Mouse (Mus musculus) megakaryocyte, embryonic 14.5 days (primary cell): Measurements from ENCODE around the gene Cpsf7. TPM values are rescaled to one million over a fixed set of nuclear protein-coding genes. Genes with fewer than 3 reads are reported as not detected.

Experiments used
- H3K27me3 ChIP-seq: replicated peaks from 2 replicates; pipeline ENCODE3; 2012; ENCODE audit warnings: inconsistent platforms
- H3K36me3 ChIP-seq: replicated peaks from 2 replicates; pipeline ENCODE3; 2012; ENCODE audit warnings: low read length, inconsistent platforms, mixed read lengths
- H3K4me1 ChIP-seq: 2 replicates; pipeline ENCODE4 v1.6.1; 2012; ENCODE audit warnings: inconsistent platforms
- H3K4me3 ChIP-seq: replicated peaks from 2 replicates; pipeline ENCODE3; 2012; ENCODE audit warnings: moderate library complexity, mild to moderate bottlenecking, inconsistent platforms
- H3K9me3 ChIP-seq: 2 replicates; pipeline ENCODE4 v1.6.1; 2012; ENCODE audit warnings: inconsistent platforms
- FLI1 ChIP-seq: IDR thresholded peaks from 2 replicates; pipeline ENCODE4 v1.6.1; 2012; ENCODE audit warnings: low read length, inconsistent platforms, mixed read lengths
- GATA1 ChIP-seq: IDR thresholded peaks from 3 replicates; pipeline ENCODE4 v1.6.1; 2012; ENCODE audit warnings: mixed read lengths, low read length, inconsistent platforms, borderline replicate concordance
- polyA plus RNA-seq: library from polyadenylated mRNA; stranded (reverse); fragments of >175 nt; gene quantifications from 2 replicates; pipeline ENCODE4 v1.2.3, GENCODE M21; 2012; ENCODE audit warnings: low replicate concordance; ENCODE audit not compliant: insufficient read depth

Cpsf7 gene
- polyA plus RNA-seq, 1 experiment = 11.1 TPM

DNA sequence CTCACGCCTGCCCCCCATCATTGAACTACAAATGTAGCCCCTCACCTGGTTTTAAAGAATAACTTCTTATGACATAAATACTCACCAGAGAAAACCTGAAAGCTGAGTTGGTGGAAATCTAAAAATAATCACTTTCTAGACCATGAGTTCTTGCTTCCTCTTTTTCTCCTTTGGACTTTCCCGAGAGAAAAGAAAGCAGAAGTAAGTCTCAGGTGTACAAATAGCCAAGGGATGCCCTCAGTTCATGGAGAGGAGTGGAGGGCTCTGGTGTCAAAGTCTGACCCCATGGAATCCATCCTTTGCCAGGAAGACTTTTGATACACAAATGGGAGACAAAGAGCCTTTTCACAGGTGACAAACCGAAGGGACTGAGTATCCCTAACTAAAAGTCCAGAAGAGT lies 55.7 kb downstream of the Cpsf7 start:
- TF ChIP-seq GATA1 = no peak
- no peak for TF ChIP-seq FLI1
- peaks cover 61% of the 10 kb centered on the region for H3K36me3 ChIP-seq
- H3K4me1 ChIP-seq = peaks cover 64% of the 10 kb centered on the region
- no peaks in the 10 kb centered on the region for H3K9me3 ChIP-seq
- H3K27me3 ChIP-seq = no peaks in the 10 kb centered on the region
- no peak overlapping the region for H3K4me3 ChIP-seq

DNA sequence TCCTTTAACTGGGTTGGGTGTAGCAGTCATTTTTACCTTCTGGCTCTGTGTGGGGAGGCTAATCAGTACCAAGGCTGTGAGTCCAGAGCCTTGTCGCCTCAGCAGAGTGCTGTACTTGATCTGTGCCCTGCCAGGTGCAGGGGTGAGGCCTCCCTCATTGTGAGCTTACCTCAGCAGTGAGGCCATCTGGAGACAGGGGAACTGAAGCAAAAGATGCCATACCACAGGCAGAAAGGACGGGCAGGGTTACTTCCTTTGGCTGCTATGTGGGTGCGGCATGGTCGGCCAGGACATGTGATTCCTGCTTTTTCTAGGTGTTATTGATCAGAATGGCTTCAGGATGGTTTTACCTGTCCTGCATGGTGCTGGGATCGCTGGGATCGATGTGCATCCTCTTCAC lies 56.9 kb downstream of the Cpsf7 start:
- Histone ChIP-seq H3K9me3 (no peaks in the 10 kb centered on the region), H3K36me3 (peaks cover 71% of the 10 kb centered on the region), H3K4me3 (peak overlapping the region; percentile 40), H3K27me3 (no peaks in the 10 kb centered on the region), H3K4me1 (peaks cover 67% of the 10 kb centered on the region)
- no peak for TF ChIP-seq GATA1

DNA sequence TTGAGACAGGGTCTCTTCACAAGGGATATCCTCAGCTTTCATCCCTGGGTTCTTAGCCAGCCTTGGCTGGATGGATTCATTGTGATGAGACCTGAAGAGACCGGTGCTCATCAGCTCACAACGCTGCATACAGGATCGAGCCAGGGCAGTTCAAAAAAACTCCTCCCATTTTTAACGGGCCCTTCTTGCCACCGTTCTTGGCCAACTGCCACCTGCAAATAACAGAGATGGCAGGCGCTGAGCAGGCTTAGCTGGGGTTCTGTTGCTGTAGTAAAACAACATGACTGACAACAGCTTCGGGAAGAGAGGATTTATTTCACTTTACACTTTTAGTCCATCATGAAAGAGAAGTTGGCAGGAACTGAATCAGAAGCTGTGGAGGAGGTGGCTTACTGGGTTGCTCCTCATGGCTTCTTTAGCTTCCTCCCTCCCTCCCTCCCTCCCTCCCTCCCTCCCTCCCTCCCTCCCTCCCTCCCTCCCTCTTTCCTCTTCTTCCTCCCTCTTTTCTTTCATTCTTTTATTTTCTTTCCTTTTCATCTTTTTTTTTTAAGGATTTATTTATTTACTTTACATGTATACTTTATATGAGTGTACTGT lies 58.6 kb downstream of the Cpsf7 start:
- Histone ChIP-seq H3K36me3 (peaks cover 85% of the 10 kb centered on the region), H3K4me1 (peaks cover 79% of the 10 kb centered on the region), H3K9me3 (no peaks in the 10 kb centered on the region), H3K4me3 (no peak overlapping the region), H3K27me3 (no peaks in the 10 kb centered on the region)
- TF ChIP-seq FLI1 (no peak), GATA1 (no peak)

DNA sequence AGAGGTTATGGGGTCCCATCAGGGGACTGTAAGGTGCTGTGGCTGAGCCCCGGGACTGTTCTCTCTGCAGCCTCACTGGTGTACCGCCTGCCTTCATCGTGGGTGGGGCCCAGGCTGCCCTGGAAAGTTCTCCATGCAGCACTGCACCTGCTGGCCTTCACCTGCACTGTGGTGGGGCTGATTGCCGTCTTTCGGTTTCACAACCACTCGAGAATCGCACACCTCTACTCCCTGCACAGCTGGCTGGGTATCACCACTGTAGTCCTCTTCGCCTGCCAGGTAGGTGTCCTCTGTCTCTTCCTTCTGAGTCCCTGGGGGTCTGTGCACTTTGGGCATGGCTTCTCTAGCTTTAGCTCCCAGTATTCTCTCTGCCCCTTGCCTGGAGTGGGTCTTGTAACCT lies 60.0 kb downstream of the Cpsf7 start:
- H3K27me3 ChIP-seq = no peaks in the 10 kb centered on the region
- no peaks in the 10 kb centered on the region for H3K9me3 ChIP-seq
- peaks cover 79% of the 10 kb centered on the region for H3K4me1 ChIP-seq
- TF ChIP-seq GATA1 (no peak), FLI1 (no peak)
- H3K4me3 ChIP-seq = no peak overlapping the region
- H3K36me3 ChIP-seq = peaks cover 84% of the 10 kb centered on the region

DNA sequence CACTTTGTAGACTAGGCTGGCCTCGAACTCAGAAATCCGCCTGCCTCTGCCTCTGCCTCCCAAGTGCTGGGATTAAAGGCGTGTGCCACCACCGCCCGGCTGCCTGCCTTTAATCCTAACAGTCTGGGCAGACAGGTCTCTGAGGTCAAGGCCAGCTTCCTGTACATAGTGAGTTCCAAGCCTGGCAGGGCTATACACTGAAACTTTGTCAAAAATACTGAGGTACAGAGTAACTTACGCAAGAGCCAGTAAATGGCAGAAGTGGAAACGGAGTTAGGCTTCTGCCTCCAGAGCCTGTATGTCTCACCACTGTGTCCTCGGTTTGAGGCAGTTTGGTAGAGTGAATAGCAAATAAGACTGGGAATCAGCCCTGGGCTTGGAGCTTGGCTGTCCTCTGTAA lies 62.2 kb downstream of the Cpsf7 start:
- Histone ChIP-seq H3K27me3 (no peaks in the 10 kb centered on the region), H3K4me1 (peaks cover 71% of the 10 kb centered on the region), H3K4me3 (no peak overlapping the region), H3K9me3 (no peaks in the 10 kb centered on the region), H3K36me3 (peaks cover 83% of the 10 kb centered on the region)
- TF ChIP-seq GATA1 = no peak
- TF ChIP-seq FLI1 = no peak

DNA sequence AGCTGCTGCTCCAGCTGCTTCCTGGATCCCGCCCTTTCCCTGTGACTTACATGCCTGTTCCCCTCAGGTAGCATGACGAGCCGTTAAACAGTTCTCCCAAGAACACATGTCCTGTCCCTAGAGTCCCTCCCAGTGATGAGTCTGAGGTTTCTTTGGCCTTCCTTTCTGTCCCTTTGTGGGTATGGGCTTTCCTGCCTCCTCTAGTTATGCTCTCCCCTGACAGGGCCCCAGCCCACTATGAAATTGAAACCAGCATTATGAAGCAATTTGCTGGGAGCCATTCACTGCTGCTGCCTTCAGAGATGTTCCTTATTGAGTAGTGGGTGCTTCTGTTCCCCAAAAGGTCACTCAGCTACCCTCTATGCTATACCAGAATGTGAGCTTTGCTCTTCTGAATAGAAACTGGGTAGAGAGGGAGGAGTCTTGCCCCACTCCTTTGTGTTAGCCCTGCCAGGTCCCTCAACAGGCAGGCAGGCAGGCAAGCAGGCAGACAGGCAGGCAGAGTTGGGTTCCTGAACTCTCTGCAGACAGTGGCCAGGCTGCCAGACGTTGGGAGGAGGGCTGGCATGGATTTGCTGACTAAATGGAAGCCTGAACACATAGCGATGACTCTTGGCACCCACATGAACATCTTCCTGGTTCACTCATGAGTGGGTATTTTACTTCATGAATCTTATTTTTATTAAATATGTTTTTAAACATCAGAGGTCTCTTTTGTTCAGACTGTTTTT lies 64.2 kb downstream of the Cpsf7 start:
- peak overlapping the region; percentile 83 for H3K4me3 ChIP-seq
- H3K27me3 ChIP-seq = no peaks in the 10 kb centered on the region
- TF ChIP-seq FLI1 = no peak
- TF ChIP-seq GATA1 = no peak
- no peaks in the 10 kb centered on the region for H3K9me3 ChIP-seq
- H3K4me1 ChIP-seq = peaks cover 64% of the 10 kb centered on the region
- H3K36me3 ChIP-seq = peaks cover 89% of the 10 kb centered on the region

DNA sequence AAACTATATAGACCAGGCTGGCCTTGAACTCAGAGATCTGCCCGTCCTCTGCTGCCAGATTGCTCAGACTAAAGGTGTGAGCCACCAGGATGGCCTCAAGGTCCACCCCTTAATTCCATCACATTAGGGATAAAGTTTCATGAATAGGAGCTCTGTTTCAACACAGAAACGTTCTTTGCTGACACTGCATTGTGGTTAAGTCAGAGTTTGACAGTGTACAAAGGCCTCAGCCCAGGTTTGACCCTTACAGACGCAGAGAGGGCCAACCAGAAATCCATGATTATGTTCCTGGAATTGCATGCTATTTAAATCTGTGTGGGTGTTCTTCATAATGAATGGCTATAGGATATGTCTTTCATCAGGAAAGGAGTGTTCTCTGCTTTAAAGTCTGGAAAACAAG lies 65.2 kb downstream of the Cpsf7 start:
- Histone ChIP-seq H3K4me3 (no peak overlapping the region), H3K36me3 (peaks cover 89% of the 10 kb centered on the region), H3K9me3 (no peaks in the 10 kb centered on the region), H3K4me1 (peaks cover 61% of the 10 kb centered on the region), H3K27me3 (no peaks in the 10 kb centered on the region)
- no peak for TF ChIP-seq FLI1
- TF ChIP-seq GATA1 = no peak

DNA sequence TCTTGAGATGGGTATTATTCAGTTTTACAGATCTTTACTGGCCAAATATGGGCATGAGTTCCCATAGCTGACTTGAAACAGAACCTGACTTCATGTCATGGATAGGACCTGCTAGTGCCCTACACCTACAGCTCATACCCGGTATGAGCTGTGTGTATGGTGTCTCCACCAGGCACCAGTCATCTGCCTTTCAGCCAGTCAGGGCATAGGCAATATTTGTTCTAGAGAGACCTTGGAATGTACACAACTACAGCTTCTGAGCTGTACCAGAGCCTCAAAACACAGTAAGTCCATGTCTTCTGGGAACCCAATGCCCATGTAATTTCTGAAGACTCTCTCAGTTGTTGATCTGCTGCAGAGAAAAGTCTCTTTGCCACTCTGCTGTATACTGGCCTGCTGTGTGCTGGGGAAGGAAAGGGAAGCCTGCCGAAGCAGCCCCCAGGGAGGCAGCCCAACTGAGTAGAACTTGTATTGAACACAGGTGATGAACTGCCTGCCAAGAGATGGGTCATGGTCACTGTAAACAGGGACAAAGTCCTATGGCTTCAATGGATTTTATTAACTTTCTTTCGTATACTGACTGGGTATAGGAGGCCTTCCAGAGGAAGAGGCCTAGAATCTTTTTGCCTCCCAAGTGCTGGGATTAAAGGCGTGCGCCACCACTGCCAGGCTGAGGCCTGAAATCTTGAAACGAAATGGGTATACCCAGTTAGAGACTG lies 66.8 kb downstream of the Cpsf7 start:
- H3K9me3 ChIP-seq = no peaks in the 10 kb centered on the region
- H3K36me3 ChIP-seq = peaks cover 95% of the 10 kb centered on the region
- H3K4me3 ChIP-seq = no peak overlapping the region
- TF ChIP-seq GATA1 = no peak
- TF ChIP-seq FLI1 = no peak
- peaks cover 53% of the 10 kb centered on the region for H3K4me1 ChIP-seq
- H3K27me3 ChIP-seq = no peaks in the 10 kb centered on the region

Other genes starting within 250 kb of the Cpsf7 start
- 0.29 and 1.1 TPM in 2 replicates for gene Dagla, start 220.4 kb upstream of the Cpsf7 start, polyA plus RNA-seq
- not detected in 2 replicates for gene Syt7, start 136.2 kb upstream of the Cpsf7 start, polyA plus RNA-seq
- 0.12 TPM in 1 of 2 replicates, not detected in the other for gene Lrrc10b, start 67.8 kb upstream of the Cpsf7 start, polyA plus RNA-seq
- gene Ppp1r32, start 42.3 kb upstream of the Cpsf7 start, polyA plus RNA-seq = 2.2 and 23.1 TPM in 2 replicates
- 1.5 and 8.7 TPM in 2 replicates for gene Sdhaf2, start 876 bp downstream of the Cpsf7 start, polyA plus RNA-seq
- 0.85 and 2.7 TPM in 2 replicates for gene Tmem216, start 31.0 kb downstream of the Cpsf7 start, polyA plus RNA-seq
- gene Cyb561a3, start 51.9 kb downstream of the Cpsf7 start, polyA plus RNA-seq = 19.0 and 19.6 TPM in 2 replicates
- gene Tmem138, start 52.1 kb downstream of the Cpsf7 start, polyA plus RNA-seq = 2.5 and 5.2 TPM in 2 replicates
- gene Ddb1, start 80.1 kb downstream of the Cpsf7 start, polyA plus RNA-seq = 9.8 and 16.8 TPM in 2 replicates
- 3.5 and 7.3 TPM in 2 replicates for gene Tkfc, start 80.4 kb downstream of the Cpsf7 start, polyA plus RNA-seq
- 0.46 TPM in 1 of 2 replicates, not detected in the other for gene Vwce, start 108.9 kb downstream of the Cpsf7 start, polyA plus RNA-seq
- gene Pga5, start 152.8 kb downstream of the Cpsf7 start, polyA plus RNA-seq = not detected in 2 replicates
- 60.2 and 90.5 TPM in 2 replicates for gene Vps37c, start 163.5 kb downstream of the Cpsf7 start, polyA plus RNA-seq
- gene Cd5, start 213.7 kb downstream of the Cpsf7 start, polyA plus RNA-seq = not detected in 2 replicates